Mouse (Mus musculus) thymus, adult 2 months (tissue): ENCODE measurements around the gene Gm49354.

Source experiments
- CTCF ChIP-seq: fragments of 200-500 bp; IDR thresholded peaks from 2 replicates; pipeline ENCODE4 v1.5.1; 2012; ENCODE audit warnings: mild to moderate bottlenecking, control low read depth, low read length, moderate library complexity, borderline replicate concordance; ENCODE audit not compliant: control insufficient read depth, poor library complexity, insufficient read depth; ENCODE audit errors: extremely low read depth
- POLR2A ChIP-seq: fragments of 200-500 bp; IDR thresholded peaks from 2 replicates; pipeline ENCODE4 v1.6.1; 2012; ENCODE audit warnings: mild to moderate bottlenecking, low read length, control low read depth, moderate library complexity; ENCODE audit not compliant: control insufficient read depth, poor library complexity, insufficient read depth; ENCODE audit errors: extremely low read depth

DNA sequence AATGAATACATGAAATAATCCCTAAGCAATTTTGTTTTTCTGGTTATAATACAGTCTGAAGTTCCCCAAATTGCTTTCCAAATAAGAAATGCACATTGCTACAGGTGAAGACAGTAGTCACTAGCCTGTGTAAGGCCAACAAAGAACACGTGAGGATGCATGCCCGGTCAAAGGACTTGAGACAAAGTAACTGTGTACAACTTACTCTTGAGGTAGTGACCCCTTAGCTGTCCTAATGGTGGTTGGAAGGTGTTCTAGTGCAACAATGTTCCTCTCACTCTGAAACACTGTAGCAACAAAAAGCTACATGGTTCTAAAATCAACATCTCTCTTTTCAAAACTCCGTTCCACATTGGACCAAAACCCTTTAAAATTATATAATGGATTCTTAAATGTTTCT lies 29.5 kb upstream of the Gm49354 start:
- no peak for TF ChIP-seq POLR2A
- TF ChIP-seq CTCF = no peak
